Mouse (Mus musculus) limb, embryonic 11.5 days (tissue): ENCODE results near the gene Zzz3. TPM values are rescaled to one million over a fixed set of nuclear protein-coding genes. Genes with fewer than 3 reads are reported as not detected.

ENCODE experiments used
- ATAC-seq: fragments of 200-750 bp; cut with Nextera tagmentation; 2 replicates; pipeline ENCODE4 v1.8.0; 2017; ENCODE audit warnings: low read depth; ENCODE audit not compliant: insufficient number of reproducible peaks, low FRiP score, low TSS enrichment
- DNase-seq: peaks from one replicate; pipeline ENCODE4 v3.0.0-alpha.2; 2015; ENCODE audit warnings: low spot score
- H3K27ac ChIP-seq: fragments of 300-500 bp; sonication (generic); replicated peaks from 2 replicates; pipeline ENCODE4 v1.5.1; 2014; ENCODE audit warnings: low read depth, mild to moderate bottlenecking, low read length
- H3K27me3 ChIP-seq: fragments of 300-500 bp; sonication (generic); 2 replicates; pipeline ENCODE4 v1.6.1; 2014; ENCODE audit warnings: mild to moderate bottlenecking, low read length, mixed read lengths; ENCODE audit not compliant: control insufficient read depth, insufficient read depth
- H3K36me3 ChIP-seq: fragments of 300-500 bp; sonication (generic); 2 replicates; pipeline ENCODE4 v1.6.1; 2014; ENCODE audit warnings: mild to moderate bottlenecking, low read length, moderate library complexity, mixed read lengths; ENCODE audit not compliant: control insufficient read depth, insufficient read depth
- H3K4me1 ChIP-seq: fragments of 300-500 bp; sonication (generic); 2 replicates; pipeline ENCODE4 v1.6.1; 2014; ENCODE audit warnings: low read length, mixed read lengths; ENCODE audit not compliant: control insufficient read depth, insufficient read depth
- H3K4me2 ChIP-seq: fragments of 300-500 bp; sonication (generic); 2 replicates; pipeline ENCODE4 v1.6.1; 2014; ENCODE audit warnings: low read depth, mild to moderate bottlenecking, moderate library complexity; ENCODE audit not compliant: severe bottlenecking
- H3K4me3 ChIP-seq: fragments of 300-500 bp; sonication (generic); 2 replicates; pipeline ENCODE4 v1.5.1; 2014; ENCODE audit warnings: low read depth, low read length
- H3K9ac ChIP-seq: fragments of 300-500 bp; sonication (generic); 2 replicates; pipeline ENCODE4 v1.6.1; 2014; ENCODE audit warnings: mild to moderate bottlenecking, low read length
- H3K9me3 ChIP-seq: fragments of 300-500 bp; sonication (generic); 2 replicates; pipeline ENCODE4 v1.6.1; 2016; ENCODE audit warnings: low read length; ENCODE audit not compliant: control insufficient read depth
- WGBS: fragments of 180-500 bp; shearing (Covaris S2); extraction: QIAGEN DNeasy Blood & Tissue Kit; methylation state at CpG from one replicate; pipeline ENCODE4 v1.1.7; 2014; 5-methylcytosine and 5-hydroxymethylcytosine counted together
- polyA plus RNA-seq: library from polyadenylated mRNA; unstranded; fragments of >200 nt; fragmentation: Nextera tagmentation; extraction: Ambion mirVana; gene quantifications from 2 replicates; pipeline ENCODE4 v1.2.1, GENCODE M21; 2014

The Zzz3 gene
- polyA plus RNA-seq, 1 experiment from 2014 or later = 68.2 TPM

DNA sequence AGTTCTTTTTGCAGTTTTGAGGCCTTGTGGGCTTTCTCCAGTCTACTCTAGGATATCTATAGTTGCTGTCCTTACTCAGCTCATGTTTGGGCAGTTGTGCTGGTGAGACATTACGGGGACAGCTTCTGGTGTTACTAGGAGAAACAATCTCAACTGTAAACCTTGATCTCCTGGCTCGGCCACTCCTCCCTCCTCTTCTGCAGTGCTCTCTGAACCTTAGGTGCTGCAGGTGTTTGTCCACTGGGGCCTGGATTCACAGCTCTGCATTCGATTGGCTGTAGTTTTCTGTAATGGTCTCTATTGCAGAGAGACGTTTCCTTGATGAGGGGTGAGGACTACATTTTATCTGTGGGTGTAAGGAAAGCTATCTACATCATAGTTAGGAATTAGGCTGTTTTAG, 43.0 kb upstream of the Zzz3 start:
- 80% methylated on average over 4 of the region's 4 CpGs for WGBS
- H3K4me1 ChIP-seq = peaks cover 6% of the 10 kb centered on the region; the same call in 1 of the 2 replicates
- H3K9me3 ChIP-seq = no peaks in the 10 kb centered on the region
- H3K27ac ChIP-seq = no peak overlapping the region
- H3K9ac ChIP-seq = no peak overlapping the region
- H3K27me3 ChIP-seq = no peaks in the 10 kb centered on the region
- H3K4me2 ChIP-seq = no peak overlapping the region
- H3K4me3 ChIP-seq = no peak overlapping the region
- peaks cover 4% of the 10 kb centered on the region; the same call in 1 of the 2 replicates for H3K36me3 ChIP-seq
- no peak for ATAC-seq
- no peak for DNase-seq

- Histone ChIP-seq H3K4me2 (no peak overlapping the region), H3K36me3 (peaks cover 4% of the 10 kb centered on the region; the same call in 1 of the 2 replicates), H3K4me3 (no peak overlapping the region), H3K9ac (no peak overlapping the region), H3K27me3 (no peaks in the 10 kb centered on the region), H3K27ac (no peak overlapping the region), H3K4me1 (peaks cover 4% of the 10 kb centered on the region; the same call in 1 of the 2 replicates), H3K9me3 (no peaks in the 10 kb centered on the region)
- no peak for ATAC-seq
- 75% methylated on average over 10 of the region's 10 CpGs for WGBS
- no peak for DNase-seq
Measured at GRCm38 (mm10) chr3:152353434-152354177, 41.7 kb upstream of the Zzz3 start.

GRCm38 (mm10) chr3:152355361-152355760, 39.9 kb upstream of the Zzz3 start:
- 0 out of 2 replicates have a peak, but pooled peaks cover 2% of the 10 kb centered on the region for H3K4me1 ChIP-seq
- DNase-seq (no peak), ATAC-seq (no peak)
- H3K9ac ChIP-seq = no peak overlapping the region
- H3K4me2 ChIP-seq = no peak overlapping the region
- no peaks in the 10 kb centered on the region for H3K9me3 ChIP-seq
- 78% methylated on average over 5 of the region's 5 CpGs for WGBS
- no peaks in the 10 kb centered on the region for H3K27me3 ChIP-seq
- H3K36me3 ChIP-seq = peaks cover 2% of the 10 kb centered on the region; the same call in 1 of the 2 replicates
- H3K27ac ChIP-seq = no peak overlapping the region
- H3K4me3 ChIP-seq = no peak overlapping the region

- Histone ChIP-seq H3K9me3 (no peaks in the 10 kb centered on the region), H3K27ac (no peak overlapping the region), H3K36me3 (peaks cover 4% of the 10 kb centered on the region), H3K9ac (no peak overlapping the region), H3K27me3 (no peaks in the 10 kb centered on the region), H3K4me2 (no peak overlapping the region), H3K4me3 (no peak overlapping the region), H3K4me1 (no peaks in the 10 kb centered on the region)
- no peak for DNase-seq
- no peak for ATAC-seq
- WGBS = 90% methylated on average over 9 of the region's 9 CpGs
Measured at GRCm38 (mm10) chr3:152356751-152357150, 38.5 kb upstream of the Zzz3 start.

GRCm38 (mm10) chr3:152359151-152359550, 36.1 kb upstream of the Zzz3 start:
- no peak overlapping the region for H3K9ac ChIP-seq
- H3K36me3 ChIP-seq = peaks cover 9% of the 10 kb centered on the region
- no peaks in the 10 kb centered on the region for H3K27me3 ChIP-seq
- no peaks in the 10 kb centered on the region for H3K9me3 ChIP-seq
- WGBS = 90% methylated on average over 7 of the region's 7 CpGs
- H3K4me1 ChIP-seq = no peaks in the 10 kb centered on the region
- H3K4me3 ChIP-seq = no peak overlapping the region
- no peak overlapping the region for H3K27ac ChIP-seq
- ATAC-seq (no peak), DNase-seq (no peak)
- no peak overlapping the region for H3K4me2 ChIP-seq

DNA sequence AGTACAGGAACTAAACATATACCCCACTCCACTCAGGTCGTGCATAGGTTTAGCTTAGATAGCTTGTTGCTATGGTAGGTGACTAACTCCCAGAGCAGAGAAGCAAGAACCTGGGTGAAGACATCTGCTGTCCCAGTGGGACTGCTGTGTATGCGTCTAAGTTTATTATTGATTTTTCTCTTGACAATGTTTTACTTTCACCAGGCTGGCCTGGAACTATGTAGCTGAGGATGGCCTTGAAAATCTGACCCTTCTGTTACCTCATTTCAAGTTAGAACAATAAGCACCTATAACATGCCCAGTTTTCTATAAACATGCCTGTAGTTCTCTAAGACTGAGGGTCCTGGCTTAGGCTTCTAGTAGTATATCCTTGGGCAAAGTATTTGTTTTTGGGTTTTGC, 31.1 kb upstream of the Zzz3 start:
- H3K9me3 ChIP-seq = no peaks in the 10 kb centered on the region
- no peak for ATAC-seq
- H3K9ac ChIP-seq = no peak overlapping the region
- H3K27me3 ChIP-seq = no peaks in the 10 kb centered on the region
- WGBS = 92% methylated on average over 2 of the region's 2 CpGs
- no peak overlapping the region for H3K27ac ChIP-seq
- H3K4me3 ChIP-seq = no peak overlapping the region
- no peak for DNase-seq
- peaks cover 10% of the 10 kb centered on the region for H3K36me3 ChIP-seq
- no peak overlapping the region for H3K4me2 ChIP-seq
- H3K4me1 ChIP-seq = no peaks in the 10 kb centered on the region

GRCm38 (mm10) chr3:152376063-152376462, 19.2 kb upstream of the Zzz3 start:
- Histone ChIP-seq H3K4me3 (no peak overlapping the region), H3K4me2 (no peak overlapping the region), H3K9me3 (no peaks in the 10 kb centered on the region), H3K9ac (no peak overlapping the region), H3K27ac (no peak overlapping the region), H3K4me1 (no peaks in the 10 kb centered on the region), H3K36me3 (peaks cover 13% of the 10 kb centered on the region), H3K27me3 (no peaks in the 10 kb centered on the region)
- ATAC-seq = no peak
- no peak for DNase-seq
- WGBS = 90% methylated on average over 4 of the region's 4 CpGs

GRCm38 (mm10) chr3:152384106-152384505, 11.2 kb upstream of the Zzz3 start:
- no peak overlapping the region for H3K27ac ChIP-seq
- H3K4me2 ChIP-seq = no peak overlapping the region
- 77% methylated on average over 11 of the region's 11 CpGs for WGBS
- H3K27me3 ChIP-seq = no peaks in the 10 kb centered on the region
- no peaks in the 10 kb centered on the region for H3K4me1 ChIP-seq
- H3K36me3 ChIP-seq = peaks cover 3% of the 10 kb centered on the region
- DNase-seq (no peak), ATAC-seq (no peak)
- H3K4me3 ChIP-seq = no peak overlapping the region
- H3K9me3 ChIP-seq = no peaks in the 10 kb centered on the region
- H3K9ac ChIP-seq = no peak overlapping the region
